Mouse (Mus musculus): ENCODE data around the gene Unc119.

Gene Unc119

GRCm38 (mm10) chr11:78343381-78344327 lies at the start of gene Unc119:
TSS of gene Unc119 (plus strand) at chr11:78343482.
- peak; percentile 84 for DNase-seq (ENCODE audit: low spot score)

DNA sequence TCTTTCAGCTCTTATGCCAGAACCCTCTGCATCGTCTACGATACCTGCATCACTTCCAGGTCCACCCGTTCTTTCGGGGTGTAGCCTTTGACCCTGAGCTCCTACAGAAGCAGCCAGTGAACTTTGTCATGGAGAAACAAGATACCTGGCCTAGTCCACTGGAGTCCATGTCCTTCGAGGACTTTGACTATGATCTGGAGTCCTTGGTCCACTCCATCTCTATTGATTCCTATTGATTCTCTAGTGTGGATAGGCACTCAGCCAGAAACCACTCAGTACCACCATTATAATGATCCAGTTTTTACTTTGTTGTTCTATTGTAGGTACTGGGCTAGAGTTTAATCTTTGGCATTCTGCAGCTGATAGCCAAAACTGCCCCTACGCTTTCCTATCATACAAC lies 48.7 kb upstream of the Unc119 start:
- no peak for DNase-seq (ENCODE audit: low spot score)

GRCm38 (mm10) chr11:78300917-78301316 lies 42.4 kb upstream of the Unc119 start:
- DNase-seq (ENCODE audit: low spot score) = no peak

DNA sequence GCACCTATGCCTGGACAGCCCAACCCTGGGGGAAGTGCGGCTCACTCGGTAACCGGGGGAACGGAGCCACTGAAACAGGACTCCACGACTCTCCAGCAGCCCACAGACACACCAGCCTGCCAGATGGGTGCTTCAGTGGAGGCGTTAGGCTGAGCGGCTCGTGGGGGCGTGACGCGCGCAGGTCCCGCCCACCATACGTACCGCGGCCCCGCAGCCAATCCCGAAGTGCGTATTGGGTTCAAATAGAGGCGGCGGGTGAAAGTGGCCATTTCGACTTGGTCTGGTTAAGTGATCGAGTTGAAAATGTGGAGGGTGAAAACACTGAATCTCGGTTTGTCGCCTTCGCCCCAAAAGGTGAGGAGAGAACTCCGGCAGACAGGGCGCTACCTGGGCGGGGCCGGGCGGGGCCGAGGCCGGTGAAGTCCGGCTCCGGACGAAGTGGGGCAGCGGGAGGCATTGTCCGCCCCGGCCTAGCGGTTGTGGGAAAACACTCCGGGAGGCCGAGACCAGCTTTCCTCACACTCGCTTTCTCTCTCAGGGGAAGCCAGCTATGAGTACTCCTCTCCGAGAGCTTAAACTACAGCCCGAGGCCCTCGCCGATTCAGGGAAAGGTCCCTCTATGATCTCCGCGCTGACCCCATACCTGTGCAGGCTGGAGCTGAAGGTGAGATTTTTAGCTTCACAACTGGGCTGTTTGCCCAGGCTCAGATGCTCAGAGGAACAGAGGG lies 41.8 kb upstream of the Unc119 start, which contains the start of gene Spag5:
TSS of gene Spag5 (plus strand) at position 173 of the 728 bp plus-strand sequence.
- DNase-seq (ENCODE audit: low spot score) = peak; percentile 97

- DNase-seq (ENCODE audit: low spot score) = no peak
These were observed 38.0 kb upstream of the Unc119 start for GRCm38 (mm10) chr11:78305272-78305671.

GRCm38 (mm10) chr11:78310861-78311511 lies 32.3 kb upstream of the Unc119 start:
- no peak for DNase-seq (ENCODE audit: low spot score)

DNA sequence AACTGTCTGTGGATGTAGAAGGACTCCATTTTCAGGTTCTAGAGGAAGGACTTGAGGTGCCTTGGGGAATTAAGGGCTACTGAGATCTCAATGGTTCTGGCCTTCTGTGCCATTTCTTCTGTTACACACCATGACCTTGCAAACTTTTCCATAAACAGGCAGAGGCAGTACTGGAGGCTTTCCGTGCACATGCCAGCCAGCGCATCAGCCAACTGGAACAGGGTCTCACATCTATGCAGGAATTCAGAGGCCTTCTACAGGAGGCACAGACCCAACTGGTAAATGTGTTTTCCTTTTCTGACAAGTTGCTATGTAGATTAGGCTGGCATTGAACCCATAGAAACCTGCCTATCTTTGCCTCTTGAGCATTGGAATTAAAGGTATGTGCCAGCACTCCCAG lies 29.6 kb upstream of the Unc119 start:
- no peak for DNase-seq (ENCODE audit: low spot score)

DNA sequence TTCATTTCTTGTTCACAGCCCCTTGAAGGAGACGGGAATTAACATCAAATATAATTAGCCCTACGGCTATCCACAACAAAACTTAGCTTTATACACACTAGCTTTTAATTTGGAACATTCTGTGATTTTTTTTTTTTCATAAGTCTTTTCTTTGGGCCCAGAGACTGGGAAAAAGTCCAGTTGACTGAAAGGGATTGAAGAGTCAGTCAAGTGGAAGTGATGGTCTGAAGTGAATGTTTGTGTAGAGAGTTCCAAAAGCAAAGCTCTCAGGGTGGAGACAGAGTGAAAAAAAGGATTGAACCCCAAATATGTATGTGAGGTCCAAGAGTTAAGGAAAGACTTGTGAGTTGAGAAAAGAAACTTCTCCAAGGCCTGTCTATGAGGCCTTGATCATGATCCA lies 24.9 kb upstream of the Unc119 start:
- no peak for DNase-seq (ENCODE audit: low spot score)

GRCm38 (mm10) chr11:78322076-78322831 lies 21.0 kb upstream of the Unc119 start:
- DNase-seq (ENCODE audit: low spot score) = no peak

- DNase-seq (ENCODE audit: low spot score) = peak; percentile 90
These were observed 20.4 kb upstream of the Unc119 start, which contains the start of gene Aldoc for GRCm38 (mm10) chr11:78322860-78323259. TSS of gene Aldoc (plus strand) at chr11:78322968.

GRCm38 (mm10) chr11:78324000-78324785 lies 19.1 kb upstream of the Unc119 start:
- DNase-seq (ENCODE audit: low spot score) = no peak

DNA sequence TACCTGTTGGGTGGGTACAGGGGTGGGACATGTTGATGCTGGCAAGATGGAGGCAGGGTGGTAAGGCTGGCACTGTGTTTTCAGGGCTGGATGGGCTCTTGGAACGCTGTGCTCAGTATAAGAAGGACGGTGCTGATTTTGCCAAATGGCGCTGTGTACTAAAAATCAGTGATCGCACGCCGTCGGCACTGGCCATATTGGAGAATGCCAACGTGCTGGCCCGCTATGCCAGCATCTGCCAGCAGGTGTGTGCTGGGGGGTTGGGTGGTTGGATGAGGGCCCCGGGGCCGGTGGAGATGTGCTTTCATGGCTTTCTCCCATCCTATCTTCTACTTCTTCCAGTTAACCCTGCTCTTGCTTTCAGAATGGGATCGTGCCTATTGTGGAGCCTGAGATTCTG lies 18.3 kb upstream of the Unc119 start:
- DNase-seq (ENCODE audit: low spot score) = no peak

- DNase-seq (ENCODE audit: low spot score) = no peak
These were observed 16.1 kb upstream of the Unc119 start for GRCm38 (mm10) chr11:78327215-78327614.

GRCm38 (mm10) chr11:78327634-78328511 lies 15.4 kb upstream of the Unc119 start, which contains the start of gene Pigs:
TSS of gene Pigs (plus strand) at chr11:78328415.
- DNase-seq (ENCODE audit: low spot score) = peak; percentile 98

DNA sequence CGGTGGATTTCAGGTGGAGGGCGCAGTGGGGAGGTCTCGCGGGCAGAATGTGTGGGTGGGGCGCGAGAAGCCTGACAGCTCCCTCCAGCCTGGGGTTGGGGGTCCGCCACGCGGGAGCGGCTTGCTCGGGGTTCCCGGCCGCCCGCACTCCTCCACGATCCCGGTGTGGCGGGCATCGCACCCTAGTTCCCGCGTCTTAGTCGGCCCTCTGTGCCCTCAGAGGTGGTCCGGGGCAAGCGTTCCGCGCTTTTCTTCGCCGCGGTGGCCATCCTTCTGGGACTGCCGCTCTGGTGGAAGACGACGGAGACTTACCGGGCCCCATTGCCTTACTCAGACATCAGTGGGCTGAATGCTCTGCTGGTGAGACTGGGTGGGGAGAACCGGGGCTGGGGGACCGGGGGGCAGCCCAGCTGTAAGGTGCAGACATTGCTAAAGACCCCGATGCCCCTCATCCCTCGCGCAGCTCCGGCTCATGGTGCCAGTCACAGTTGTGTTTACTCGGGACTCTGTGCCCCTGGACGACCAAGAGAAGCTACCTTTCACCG lies 14.7 kb upstream of the Unc119 start:
- peak; percentile 25 for DNase-seq (ENCODE audit: low spot score)

DNA sequence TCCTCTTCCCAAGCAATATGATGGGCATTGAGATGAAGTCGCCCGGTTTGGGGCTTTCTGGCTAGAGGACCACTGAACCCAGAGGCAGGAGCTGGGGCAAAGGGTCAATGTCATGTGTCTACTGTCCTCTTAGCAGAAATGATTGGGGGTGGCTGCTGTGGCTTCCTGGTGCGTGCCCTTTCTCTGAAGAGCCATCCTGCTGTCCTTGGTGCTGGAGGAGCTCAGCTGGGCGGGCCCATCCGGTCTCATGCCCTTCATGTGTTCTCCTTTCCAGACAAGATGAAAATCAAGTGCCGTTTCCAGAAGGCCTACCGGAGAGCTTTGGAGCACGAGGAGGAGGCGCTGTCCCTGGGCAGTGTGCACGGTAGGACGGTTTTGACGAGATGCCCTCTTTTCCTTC lies 10.6 kb upstream of the Unc119 start:
- DNase-seq (ENCODE audit: low spot score) = no peak

- no peak for DNase-seq (ENCODE audit: low spot score)
These were observed 9.3 kb upstream of the Unc119 start for GRCm38 (mm10) chr11:78333992-78334391.

DNA sequence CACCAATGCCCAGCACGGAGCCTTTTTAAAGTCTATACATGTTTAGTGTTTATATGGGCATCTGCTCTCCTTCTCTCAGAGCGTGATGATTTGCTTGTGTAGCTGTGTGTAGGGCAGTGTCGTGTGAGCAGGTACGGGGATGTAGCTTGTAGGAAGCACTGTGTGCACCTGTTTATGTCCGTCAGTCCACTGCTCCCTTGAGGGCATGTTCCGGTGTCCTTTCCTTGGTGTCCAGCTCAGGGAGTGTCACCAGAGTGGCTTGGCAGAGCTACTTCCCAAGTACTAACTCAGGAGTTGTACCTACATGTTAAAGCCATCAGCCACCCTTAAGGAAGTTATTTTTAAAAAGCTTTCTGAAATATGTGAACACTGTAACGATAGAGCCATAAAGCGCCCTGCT lies 6.2 kb upstream of the Unc119 start:
- no peak for DNase-seq (ENCODE audit: low spot score)

DNA sequence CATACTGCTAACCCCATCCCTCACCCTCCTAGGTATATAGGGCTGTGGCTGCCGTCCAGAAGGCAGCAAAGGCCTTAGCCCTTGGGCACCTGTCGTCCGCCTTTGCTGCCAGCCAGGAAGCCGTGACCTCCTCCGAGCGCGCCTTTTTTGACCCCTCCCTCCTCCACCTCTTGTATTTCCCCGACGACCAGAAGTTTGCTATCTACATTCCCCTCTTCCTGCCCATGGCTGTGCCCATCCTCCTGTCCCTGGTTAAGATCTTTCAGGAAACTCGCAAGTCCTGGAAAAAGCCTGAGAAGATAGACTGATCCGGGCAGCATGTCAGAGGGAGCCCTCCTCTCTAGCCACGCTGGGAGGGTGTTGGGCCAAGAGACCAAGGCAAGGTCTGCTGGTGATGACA lies 1.6 kb upstream of the Unc119 start:
- no peak for DNase-seq (ENCODE audit: low spot score)

All from embryo, embryonic 10 days (tissue).